Mouse (Mus musculus) forebrain, postnatal 0 days (tissue): Measurements from ENCODE around the gene Tpm4. TPM values are rescaled to one million over a fixed set of nuclear protein-coding genes. Genes with fewer than 3 reads are reported as not detected.
"Not testable (repeated sequence)": the region's sequence is repeated elsewhere in the genome, so short reads cannot be mapped to it uniquely, and the experiment has no call there.

ENCODE experiments used
- ATAC-seq: fragments of 200-750 bp; cut with Nextera tagmentation; 2 replicates; pipeline ENCODE4 v1.8.0; 2017; ENCODE audit warnings: mild to moderate bottlenecking, moderate library complexity
- DNase-seq: peaks from one replicate; pipeline ENCODE4 v3.0.0-alpha.2; 2015
- H3K27ac ChIP-seq: fragments of 300-500 bp; sonication (generic); 2 replicates; pipeline ENCODE4 v1.5.1; 2014; ENCODE audit warnings: low read depth, mild to moderate bottlenecking, antibody characterized with exemption, low read length, moderate library complexity, mixed read lengths
- H3K27me3 ChIP-seq: fragments of 300-500 bp; sonication (generic); 2 replicates; pipeline ENCODE4 v1.6.1; 2014; ENCODE audit warnings: mild to moderate bottlenecking, low read length, mixed read lengths; ENCODE audit not compliant: insufficient read depth
- H3K36me3 ChIP-seq: fragments of 300-500 bp; sonication (generic); 2 replicates; pipeline ENCODE4 v1.6.1; 2014; ENCODE audit warnings: mild to moderate bottlenecking, moderate library complexity; ENCODE audit not compliant: insufficient read depth
- H3K4me1 ChIP-seq: fragments of 300-500 bp; sonication (generic); 2 replicates; pipeline ENCODE4 v1.6.1; 2014; ENCODE audit warnings: antibody characterized with exemption; ENCODE audit not compliant: insufficient read depth
- H3K4me2 ChIP-seq: fragments of 300-500 bp; sonication (generic); 2 replicates; pipeline ENCODE4 v1.6.1; 2014; ENCODE audit warnings: low read depth, mild to moderate bottlenecking, moderate library complexity
- H3K4me3 ChIP-seq: fragments of 300-500 bp; sonication (generic); 2 replicates; pipeline ENCODE4 v1.5.1; 2014; ENCODE audit warnings: low read depth, low read length, mixed read lengths
- H3K9ac ChIP-seq: fragments of 300-500 bp; sonication (generic); 2 replicates; pipeline ENCODE4 v1.6.1; 2014; ENCODE audit warnings: mild to moderate bottlenecking
- H3K9me3 ChIP-seq: fragments of 300-500 bp; sonication (generic); 2 replicates; pipeline ENCODE4 v1.6.1; 2016; ENCODE audit warnings: low read length
- CTCF ChIP-seq: sonication (generic); IDR thresholded peaks from 2 replicates; pipeline ENCODE4 v1.5.1; 2016; ENCODE audit warnings: antibody characterized with exemption, control low read depth, low read depth
- WGBS: fragments of 180-500 bp; shearing (Covaris S2); extraction: QIAGEN DNeasy Blood & Tissue Kit; methylation state at CpG from one replicate; pipeline ENCODE4 v1.1.7; 2014; 5-methylcytosine and 5-hydroxymethylcytosine counted together
- polyA plus RNA-seq: library from polyadenylated mRNA; unstranded; fragments of >200 nt; fragmentation: Nextera tagmentation; extraction: Ambion mirVana; gene quantifications from 2 replicates; pipeline ENCODE4 v1.2.1, GENCODE M21; 2015
- total RNA-seq: library from RNA; depleted of rRNA; stranded (reverse); fragments of >200 nt; gene quantifications from 2 replicates; pipeline ENCODE4 v1.2.3, GENCODE M21; 2014

Gene Tpm4
- total and polyA plus RNA-seq, 2 experiments from 2014 or later: 118 to 141 TPM

- TF ChIP-seq CTCF: 0 out of 2 replicates have a peak, but pooled peaks have one; percentile 5
- H3K4me3 ChIP-seq: no peak overlapping the region
- H3K9ac ChIP-seq: no peak overlapping the region
- ATAC-seq (no peak), DNase-seq (no peak)
- no peak overlapping the region for H3K27ac ChIP-seq
- H3K27me3 ChIP-seq: no peaks in the 10 kb centered on the region
- H3K4me2 ChIP-seq: no peak overlapping the region
- H3K9me3 ChIP-seq: no peaks in the 10 kb centered on the region
- H3K36me3 ChIP-seq: no peaks in the 10 kb centered on the region
- 74% methylated on average over 3 of the region's 3 CpGs for WGBS
- H3K4me1 ChIP-seq: no peaks in the 10 kb centered on the region
Observed at GRCm38 (mm10) chr8:72112486-72112885, 22.3 kb upstream of the Tpm4 start.

- H3K27me3 ChIP-seq: no peaks in the 10 kb centered on the region
- H3K4me2 ChIP-seq: no peak overlapping the region
- no peak for TF ChIP-seq CTCF
- no peaks in the 10 kb centered on the region for H3K36me3 ChIP-seq
- 81% methylated on average over 2 of the region's 2 CpGs for WGBS
- no peaks in the 10 kb centered on the region for H3K4me1 ChIP-seq
- ATAC-seq (no peak), DNase-seq (no peak)
- no peak overlapping the region for H3K9ac ChIP-seq
- no peak overlapping the region for H3K27ac ChIP-seq
- no peak overlapping the region for H3K4me3 ChIP-seq
- H3K9me3 ChIP-seq: no peaks in the 10 kb centered on the region
Observed at GRCm38 (mm10) chr8:72115202-72115601, 19.6 kb upstream of the Tpm4 start.

- no peaks in the 10 kb centered on the region for H3K4me1 ChIP-seq
- H3K9ac ChIP-seq: no peak overlapping the region
- H3K9me3 ChIP-seq: no peaks in the 10 kb centered on the region
- no peak for DNase-seq
- H3K4me3 ChIP-seq: no peak overlapping the region
- no peaks in the 10 kb centered on the region for H3K27me3 ChIP-seq
- H3K36me3 ChIP-seq: no peaks in the 10 kb centered on the region
- H3K27ac ChIP-seq: no peak overlapping the region
- TF ChIP-seq CTCF: no peak
- no peak for ATAC-seq
- 56% methylated on average over 4 of the region's 4 CpGs for WGBS
- no peak overlapping the region for H3K4me2 ChIP-seq
Observed at GRCm38 (mm10) chr8:72118616-72119015, 16.2 kb upstream of the Tpm4 start.

GRCm38 (mm10) chr8:72121486-72121885, 13.3 kb upstream of the Tpm4 start:
- WGBS: 64% methylated on average over 3 of the region's 3 CpGs
- H3K4me1 ChIP-seq, H3K9ac ChIP-seq, ATAC-seq, H3K36me3 ChIP-seq, H3K4me2 ChIP-seq, H3K9me3 ChIP-seq, H3K27me3 ChIP-seq, DNase-seq, H3K4me3 ChIP-seq, H3K27ac ChIP-seq: not testable (repeated sequence)

- ATAC-seq (no peak), DNase-seq (no peak)
- Histone ChIP-seq H3K9me3 (no peaks in the 10 kb centered on the region), H3K4me2 (no peak overlapping the region), H3K27me3 (no peaks in the 10 kb centered on the region), H3K36me3 (no peaks in the 10 kb centered on the region), H3K4me1 (no peaks in the 10 kb centered on the region), H3K9ac (no peak overlapping the region), H3K4me3 (no peak overlapping the region), H3K27ac (no peak overlapping the region)
- 77% methylated on average over 1 of the region's 1 CpGs for WGBS
- TF ChIP-seq CTCF: no peak
Observed at GRCm38 (mm10) chr8:72121997-72122396, 12.8 kb upstream of the Tpm4 start.

- H3K4me2 ChIP-seq: no peak overlapping the region
- no peak for ATAC-seq
- WGBS: 84% methylated on average over 1 of the region's 1 CpGs
- no peak for DNase-seq
- H3K9ac ChIP-seq: no peak overlapping the region
- no peak overlapping the region for H3K27ac ChIP-seq
- H3K4me1 ChIP-seq: no peaks in the 10 kb centered on the region
- no peak for TF ChIP-seq CTCF
- no peak overlapping the region for H3K4me3 ChIP-seq
- H3K36me3 ChIP-seq: no peaks in the 10 kb centered on the region
- H3K9me3 ChIP-seq: no peaks in the 10 kb centered on the region
- H3K27me3 ChIP-seq: no peaks in the 10 kb centered on the region
Observed at GRCm38 (mm10) chr8:72127834-72128233, 6.9 kb upstream of the Tpm4 start.

- H3K27ac ChIP-seq: no peak overlapping the region
- no peak overlapping the region for H3K4me2 ChIP-seq
- H3K9ac ChIP-seq: no peak overlapping the region
- no peaks in the 10 kb centered on the region for H3K36me3 ChIP-seq
- ATAC-seq: no peak
- DNase-seq: no peak
- H3K9me3 ChIP-seq: no peaks in the 10 kb centered on the region
- H3K4me1 ChIP-seq: no peaks in the 10 kb centered on the region
- H3K4me3 ChIP-seq: no peak overlapping the region
- 84% methylated on average over 2 of the region's 2 CpGs for WGBS
- TF ChIP-seq CTCF: no peak
- no peaks in the 10 kb centered on the region for H3K27me3 ChIP-seq
Observed at GRCm38 (mm10) chr8:72131251-72131650, 3.5 kb upstream of the Tpm4 start.

- no peaks in the 10 kb centered on the region for H3K27me3 ChIP-seq
- no peak overlapping the region for H3K9ac ChIP-seq
- no peak for TF ChIP-seq CTCF
- no peaks in the 10 kb centered on the region for H3K36me3 ChIP-seq
- 0 out of 2 replicates have a peak, but pooled peaks cover 1% of the 10 kb centered on the region for H3K4me1 ChIP-seq
- H3K4me3 ChIP-seq: no peak overlapping the region
- no peak overlapping the region for H3K27ac ChIP-seq
- no peak overlapping the region for H3K4me2 ChIP-seq
- 88% methylated on average over 2 of the region's 2 CpGs for WGBS
- ATAC-seq: no peak
- no peaks in the 10 kb centered on the region for H3K9me3 ChIP-seq
- no peak for DNase-seq
Observed at GRCm38 (mm10) chr8:72131901-72132300, 2.9 kb upstream of the Tpm4 start.
